Mouse (Mus musculus) testis, adult 2 months (tissue): ENCODE measurements around the gene Palm. TPM values are rescaled to one million over a fixed set of nuclear protein-coding genes. Genes with fewer than 3 reads are reported as not detected.

Source experiments
- H3K27ac ChIP-seq: fragments of 200-500 bp; 2 replicates; pipeline ENCODE4 v1.5.1; 2012; ENCODE audit warnings: low read depth, low read length; ENCODE audit not compliant: control insufficient read depth, insufficient read depth
- H3K27me3 ChIP-seq: fragments of 200-500 bp; 2 replicates; pipeline ENCODE4 v1.6.1; 2012; ENCODE audit warnings: mild to moderate bottlenecking, low read length, moderate library complexity; ENCODE audit not compliant: control insufficient read depth, insufficient read depth
- H3K36me3 ChIP-seq: fragments of 200-500 bp; 2 replicates; pipeline ENCODE4 v1.6.1; 2012; ENCODE audit warnings: mild to moderate bottlenecking, low read length; ENCODE audit not compliant: control insufficient read depth, insufficient read depth
- H3K4me1 ChIP-seq: fragments of 200-500 bp; 2 replicates; pipeline ENCODE4 v1.6.1; 2012; ENCODE audit warnings: low read length; ENCODE audit not compliant: control insufficient read depth, insufficient read depth
- H3K4me3 ChIP-seq: fragments of 200-500 bp; 2 replicates; pipeline ENCODE4 v1.5.1; 2012; ENCODE audit warnings: low read depth, mild to moderate bottlenecking, low read length, moderate library complexity, mixed read lengths; ENCODE audit not compliant: control insufficient read depth
- CTCF ChIP-seq: fragments of 200-500 bp; IDR thresholded peaks from 2 replicates; pipeline ENCODE4 v1.5.1; 2012; ENCODE audit warnings: low read depth, mild to moderate bottlenecking, inconsistent platforms, low read length, moderate library complexity; ENCODE audit not compliant: control insufficient read depth, insufficient read depth, insufficient replicate concordance
- POLR2A ChIP-seq: fragments of 200-500 bp; IDR thresholded peaks from 2 replicates; pipeline ENCODE4 v1.6.1; 2012; ENCODE audit warnings: low read depth, mild to moderate bottlenecking, inconsistent platforms, low read length, moderate library complexity; ENCODE audit not compliant: control insufficient read depth
- polyA plus RNA-seq: library from polyadenylated mRNA; depleted of rRNA; stranded (reverse); fragments of >200 nt; gene quantifications from 2 replicates; pipeline ENCODE4 v1.2.3, GENCODE M21; 2012

The Palm gene
- polyA plus RNA-seq, 1 experiment = 8.1 TPM

DNA sequence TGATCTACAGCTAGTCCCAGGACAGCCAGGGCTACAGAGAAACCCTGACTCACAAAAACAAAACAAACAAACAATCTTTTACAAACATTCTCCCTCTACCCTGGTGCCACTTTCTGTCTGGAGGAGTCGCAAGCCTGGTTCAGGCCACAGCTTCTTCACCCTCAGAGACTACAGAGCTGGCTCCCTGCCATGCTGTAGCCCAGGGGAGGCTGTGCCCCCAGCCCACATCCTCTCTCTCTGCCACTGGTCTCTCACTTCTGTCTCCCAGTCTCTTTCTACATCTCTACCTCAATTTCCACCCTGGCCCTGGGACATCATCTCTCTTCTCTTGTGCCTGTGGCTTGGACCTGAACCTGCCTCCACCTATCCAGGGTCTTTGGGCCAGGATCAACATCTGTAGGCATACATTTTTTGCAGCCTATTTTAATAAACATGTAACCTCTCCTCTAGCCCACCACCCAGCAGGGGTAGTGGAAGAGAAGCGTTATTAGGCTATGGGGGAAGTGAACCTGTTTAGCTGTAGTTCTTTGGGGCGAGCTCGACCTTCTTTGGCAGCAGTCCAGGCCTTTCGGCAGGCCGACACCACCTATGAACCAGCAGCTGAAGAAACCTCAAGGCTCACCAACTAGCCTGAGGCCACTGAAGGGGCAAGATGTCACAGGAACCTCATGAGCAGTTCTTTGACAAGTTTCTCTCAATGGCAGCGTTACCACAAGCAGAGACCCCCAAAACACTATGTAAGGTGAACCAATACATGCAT is 38.8 kb downstream of the Palm start:
- no peaks in the 10 kb centered on the region for H3K4me1 ChIP-seq
- no peak overlapping the region for H3K4me3 ChIP-seq
- no peak overlapping the region for H3K27ac ChIP-seq
- TF ChIP-seq POLR2A (no peak), CTCF (no peak)
- H3K36me3 ChIP-seq = no peaks in the 10 kb centered on the region
- no peaks in the 10 kb centered on the region for H3K27me3 ChIP-seq

DNA sequence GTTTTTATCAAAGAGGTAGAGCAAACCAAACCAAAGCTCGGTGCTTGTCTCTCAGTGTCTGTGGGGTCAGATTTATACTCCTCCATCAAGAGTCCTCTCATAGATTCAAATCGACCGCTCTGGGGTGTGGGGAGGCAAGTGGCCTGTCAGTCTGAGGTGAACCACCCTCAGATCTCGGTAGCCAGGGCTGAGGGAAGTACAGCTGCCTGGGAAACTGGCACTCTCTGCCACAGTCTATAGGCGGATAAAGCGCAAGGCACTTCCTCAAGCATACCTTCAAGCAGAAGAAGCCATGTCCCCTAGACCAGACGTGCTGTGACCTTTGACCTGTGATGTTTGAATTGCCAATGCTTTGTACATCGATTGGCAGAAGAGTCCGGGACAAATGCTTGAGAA is 39.4 kb downstream of the Palm start:
- no peaks in the 10 kb centered on the region for H3K4me1 ChIP-seq
- no peaks in the 10 kb centered on the region for H3K36me3 ChIP-seq
- no peak for TF ChIP-seq CTCF
- TF ChIP-seq POLR2A = no peak
- no peak overlapping the region for H3K27ac ChIP-seq
- no peaks in the 10 kb centered on the region for H3K27me3 ChIP-seq
- no peak overlapping the region for H3K4me3 ChIP-seq

DNA sequence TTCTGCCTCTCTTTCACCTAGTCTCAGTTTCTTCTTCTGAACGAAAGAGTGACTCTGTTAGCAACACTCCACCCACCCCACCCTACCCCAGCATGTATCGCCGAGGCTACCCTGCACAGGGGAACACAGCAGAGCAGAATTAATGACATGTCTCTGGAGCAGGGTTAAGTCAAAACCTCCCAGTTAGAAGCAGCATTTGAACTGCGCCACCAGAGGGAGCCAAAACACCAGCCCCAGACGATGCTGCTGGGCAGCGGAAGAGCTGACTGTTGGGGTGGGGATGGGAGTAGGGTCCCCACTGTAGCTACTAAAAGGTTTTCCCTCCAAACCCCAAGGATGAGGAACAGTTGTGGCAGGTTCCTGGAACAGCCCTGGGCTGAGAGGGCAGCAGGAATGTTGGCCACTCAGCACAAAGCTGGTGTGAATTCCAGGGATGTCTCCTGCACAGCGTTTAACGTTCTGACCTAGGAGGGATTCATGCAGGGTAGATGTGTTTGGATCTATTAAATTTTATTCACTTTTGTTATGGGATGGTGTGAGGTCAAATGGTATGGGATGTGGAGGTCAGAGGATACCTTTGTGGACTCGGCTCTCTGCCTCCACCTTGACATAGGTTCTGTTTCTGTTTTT is 41.5 kb downstream of the Palm start:
- Histone ChIP-seq H3K36me3 (no peaks in the 10 kb centered on the region), H3K27ac (no peak overlapping the region), H3K27me3 (no peaks in the 10 kb centered on the region), H3K4me1 (no peaks in the 10 kb centered on the region), H3K4me3 (no peak overlapping the region)
- TF ChIP-seq POLR2A (no peak), CTCF (peak; percentile 80)

DNA sequence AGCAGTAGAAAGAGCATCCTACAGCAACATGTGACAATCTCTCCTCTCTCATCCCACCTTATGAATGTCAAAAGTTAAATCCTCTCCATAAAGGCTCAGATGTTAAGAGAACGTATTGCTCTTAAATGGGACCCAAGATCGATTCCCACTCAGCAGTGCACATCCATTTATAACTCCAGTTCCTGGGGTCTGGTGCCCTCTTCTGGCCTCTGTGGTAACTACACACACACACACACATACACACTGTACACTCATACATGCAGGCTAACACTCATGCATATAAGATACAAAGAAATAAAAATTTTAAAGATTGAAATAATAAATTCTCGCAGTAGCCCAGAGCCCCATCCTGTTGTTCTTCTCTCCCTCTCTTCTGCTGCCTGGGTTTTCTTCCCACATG is 43.5 kb downstream of the Palm start:
- Histone ChIP-seq H3K27me3 (no peaks in the 10 kb centered on the region), H3K36me3 (no peaks in the 10 kb centered on the region), H3K4me3 (no peak overlapping the region), H3K27ac (no peak overlapping the region), H3K4me1 (peaks cover 5% of the 10 kb centered on the region)
- TF ChIP-seq POLR2A (no peak), CTCF (no peak)

DNA sequence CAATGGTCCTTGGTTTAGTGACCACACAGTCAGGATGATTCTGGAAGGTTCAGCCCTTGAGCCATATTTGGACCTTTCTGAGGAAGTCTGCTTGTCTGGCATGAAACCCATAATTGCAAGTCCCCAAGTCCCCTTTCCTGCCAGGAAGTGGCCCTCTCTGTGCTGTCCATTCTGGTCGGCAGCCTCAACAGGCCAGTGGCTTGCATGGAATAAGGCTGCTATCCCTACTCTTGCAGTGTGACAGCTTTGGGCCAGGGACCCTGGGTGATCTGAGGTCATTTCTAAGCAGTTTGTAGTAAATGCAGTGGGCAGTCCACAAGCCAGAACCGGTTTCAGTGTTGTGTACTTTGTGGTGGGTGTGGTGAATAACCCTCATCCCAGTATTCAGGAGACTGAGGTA is 44.8 kb downstream of the Palm start:
- Histone ChIP-seq H3K4me1 (peaks cover 5% of the 10 kb centered on the region), H3K4me3 (no peak overlapping the region), H3K27me3 (no peaks in the 10 kb centered on the region), H3K36me3 (no peaks in the 10 kb centered on the region), H3K27ac (no peak overlapping the region)
- TF ChIP-seq CTCF (no peak), POLR2A (no peak)

DNA sequence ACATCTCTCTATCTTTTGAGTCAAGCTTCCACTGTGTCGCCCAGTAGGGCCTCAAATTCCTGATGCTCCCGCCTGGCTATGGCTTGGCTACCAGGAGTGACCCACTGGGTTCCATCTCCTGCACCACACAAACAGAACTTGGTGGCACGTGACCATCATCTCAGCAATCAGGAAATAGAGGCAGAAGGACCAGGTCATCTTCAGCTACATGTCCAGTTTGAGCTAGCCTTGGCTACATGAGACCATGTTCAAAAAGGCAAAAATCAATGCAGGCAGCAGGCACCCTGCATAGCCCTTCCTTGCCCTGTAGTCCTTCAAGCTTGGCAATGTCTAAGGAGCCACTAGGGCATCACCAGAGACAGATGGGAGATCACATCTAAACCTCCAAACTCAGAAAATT is 46.7 kb downstream of the Palm start:
- Histone ChIP-seq H3K36me3 (no peaks in the 10 kb centered on the region), H3K27ac (peak overlapping the region; percentile 76; the same call in 1 of the 2 replicates), H3K4me1 (peaks cover 5% of the 10 kb centered on the region), H3K4me3 (no peak overlapping the region), H3K27me3 (no peaks in the 10 kb centered on the region)
- no peak for TF ChIP-seq CTCF
- TF ChIP-seq POLR2A = no peak

DNA sequence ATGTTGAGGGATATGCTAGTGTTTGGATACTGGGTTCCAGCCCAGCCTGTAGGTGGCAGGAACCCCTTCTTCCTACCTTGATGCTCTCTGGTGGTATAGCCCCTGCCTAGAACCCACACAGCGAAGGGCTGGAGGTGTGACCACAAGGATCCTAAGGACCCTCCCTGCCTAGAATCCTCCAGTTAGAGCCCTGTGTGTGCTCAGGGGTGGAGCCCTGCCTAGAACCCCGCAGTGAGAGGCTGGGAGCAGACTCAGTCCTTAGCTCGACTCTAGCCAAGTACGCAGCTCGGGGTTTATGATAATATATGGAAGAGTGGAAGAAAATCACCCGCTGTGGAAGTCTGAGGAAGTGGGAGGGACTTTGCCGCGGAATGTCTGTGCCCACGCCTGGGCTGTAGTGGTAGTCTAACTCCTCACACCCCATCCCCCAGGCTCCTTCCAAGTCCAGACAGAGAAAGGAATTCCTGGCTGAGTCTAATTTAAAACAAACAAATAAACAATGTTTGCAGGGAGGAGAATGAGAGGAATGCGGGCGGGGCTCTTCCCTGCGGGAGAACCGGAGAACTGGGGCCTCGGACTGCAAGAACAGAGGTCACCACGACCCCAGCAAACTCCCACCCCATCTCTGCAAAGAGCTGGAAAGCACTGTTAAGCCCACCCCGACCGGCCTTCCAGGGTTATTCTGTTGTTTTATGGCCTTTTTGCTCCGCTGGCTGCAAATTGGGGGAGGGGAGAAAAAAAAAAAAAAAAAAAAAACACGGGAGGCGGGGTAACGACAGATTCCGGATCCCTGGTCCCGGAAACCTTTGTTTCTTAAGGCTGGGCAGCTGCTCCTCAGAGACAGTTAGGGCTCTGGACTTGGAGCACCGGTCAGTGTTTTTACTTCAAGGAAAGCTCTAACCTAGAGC is 47.5 kb downstream of the Palm start:
- Histone ChIP-seq H3K36me3 (no peaks in the 10 kb centered on the region), H3K27ac (peak overlapping the region; percentile 76), H3K27me3 (no peaks in the 10 kb centered on the region), H3K4me1 (peaks cover 5% of the 10 kb centered on the region), H3K4me3 (peak overlapping the region; percentile 60)
- 0 out of 2 replicates have a peak, but pooled peaks have one; percentile 38 for TF ChIP-seq POLR2A
- no peak for TF ChIP-seq CTCF
